Mouse (Mus musculus) left cerebral cortex, adult 18-20 months (tissue): Measurements from ENCODE around the gene Gast. TPM values are rescaled to one million over a fixed set of nuclear protein-coding genes. Genes with fewer than 3 reads are reported as not detected.
"Not testable (repeated sequence)": the region's sequence is repeated elsewhere in the genome, so short reads cannot be mapped to it uniquely, and the experiment has no call there.

Source experiments
- DNase-seq, 2 experiments: peaks; one replicate each; pipeline ENCODE4 v3.0.0; 2021 to 2022; ENCODE audit warnings: low spot score in 2 of 2, mixed read lengths in 1 of 2
- total RNA-seq, 2 experiments: library from RNA; stranded (reverse); gene quantifications; 2 replicates each; pipeline ENCODE4 v1.2.3; 2021

Gast gene
- total RNA-seq, 2 experiments from 2014 or later = not detected

- peak; percentile 89 to 95 for DNase-seq
Observed at GRCm38 (mm10) chr11:100320172-100320630, 14.0 kb upstream of the Gast start.

GRCm38 (mm10) chr11:100320701-100321410, 13.4 kb upstream of the Gast start:
- not testable (repeated sequence) for DNase-seq

- DNase-seq = not testable (repeated sequence)
Observed at GRCm38 (mm10) chr11:100321479-100322305, 12.5 kb upstream of the Gast start.

- DNase-seq = no peak
Observed at GRCm38 (mm10) chr11:100322591-100323258, 11.5 kb upstream of the Gast start.

- peak; percentile 63 to 69 for DNase-seq
Observed at GRCm38 (mm10) chr11:100323578-100323977, 10.6 kb upstream of the Gast start.

- DNase-seq = no peak
Observed at GRCm38 (mm10) chr11:100325062-100325629, 9.1 kb upstream of the Gast start.

- no peak for DNase-seq
Observed at GRCm38 (mm10) chr11:100327316-100327715, 6.9 kb upstream of the Gast start.

- DNase-seq = no peak
Observed at GRCm38 (mm10) chr11:100327761-100328160, 6.4 kb upstream of the Gast start.

- no peak for DNase-seq
Observed at GRCm38 (mm10) chr11:100330235-100330634, 4.0 kb upstream of the Gast start.

GRCm38 (mm10) chr11:100330816-100331375, 3.3 kb upstream of the Gast start:
- DNase-seq = not testable (repeated sequence)

- DNase-seq = peak; percentile 31 to 57
Observed at GRCm38 (mm10) chr11:100332766-100333515, 1.3 kb upstream of the Gast start.

GRCm38 (mm10) chr11:100335731-100336130, 1.5 kb downstream of the Gast start:
- no peak for DNase-seq

- no peak for DNase-seq
Observed at GRCm38 (mm10) chr11:100344269-100344668, 10.1 kb downstream of the Gast start.

- DNase-seq = peak; percentile 47 to 48
Observed at GRCm38 (mm10) chr11:100352076-100352857, 18.1 kb downstream of the Gast start.

GRCm38 (mm10) chr11:100355151-100355951, 21.1 kb downstream of the Gast start:
- DNase-seq = peak; percentile 25 to 48

GRCm38 (mm10) chr11:100355972-100356818, 22.0 kb downstream of the Gast start, which contains the start of gene Hap1:
Gene Hap1, minus strand, starts transcription at chr11:100356128.
- DNase-seq = peak; percentile 74

GRCm38 (mm10) chr11:100356819-100357211, 22.6 kb downstream of the Gast start:
- DNase-seq = no peak
